Mouse (Mus musculus): ENCODE data around the gene Idh2.

Gene Idh2

DNA sequence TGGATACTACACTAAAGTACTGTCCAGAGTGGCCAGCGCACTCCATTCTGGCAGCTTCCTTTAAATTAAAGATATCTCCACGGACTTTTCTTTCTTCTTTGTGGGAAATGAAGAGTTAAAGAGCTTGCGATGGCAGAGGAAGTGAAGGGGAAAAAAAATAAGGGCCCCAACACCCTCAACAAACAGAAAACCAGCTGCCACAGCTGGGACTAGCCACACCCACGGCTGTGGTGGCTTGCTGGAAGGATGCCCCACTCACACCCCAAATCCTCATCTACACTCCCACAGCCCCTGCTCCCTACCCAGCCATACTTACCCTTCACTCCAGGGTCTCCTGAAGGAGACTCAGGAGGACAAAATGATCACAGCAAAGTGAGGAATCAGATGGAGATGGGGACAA is 7.9 kb upstream of the Idh2 start:
- no peak for DNase-seq (ENCODE audit: low read depth)

GRCm38 (mm10) chr7:80121083-80121482 is 5.9 kb upstream of the Idh2 start:
- DNase-seq (ENCODE audit: low read depth) = no peak

- no peak for DNase-seq (ENCODE audit: low read depth)
These were observed 4.0 kb upstream of the Idh2 start for GRCm38 (mm10) chr7:80119198-80119597.

- no peak for DNase-seq (ENCODE audit: low read depth)
These were observed 966 bp upstream of the Idh2 start for GRCm38 (mm10) chr7:80116158-80116557.

DNA sequence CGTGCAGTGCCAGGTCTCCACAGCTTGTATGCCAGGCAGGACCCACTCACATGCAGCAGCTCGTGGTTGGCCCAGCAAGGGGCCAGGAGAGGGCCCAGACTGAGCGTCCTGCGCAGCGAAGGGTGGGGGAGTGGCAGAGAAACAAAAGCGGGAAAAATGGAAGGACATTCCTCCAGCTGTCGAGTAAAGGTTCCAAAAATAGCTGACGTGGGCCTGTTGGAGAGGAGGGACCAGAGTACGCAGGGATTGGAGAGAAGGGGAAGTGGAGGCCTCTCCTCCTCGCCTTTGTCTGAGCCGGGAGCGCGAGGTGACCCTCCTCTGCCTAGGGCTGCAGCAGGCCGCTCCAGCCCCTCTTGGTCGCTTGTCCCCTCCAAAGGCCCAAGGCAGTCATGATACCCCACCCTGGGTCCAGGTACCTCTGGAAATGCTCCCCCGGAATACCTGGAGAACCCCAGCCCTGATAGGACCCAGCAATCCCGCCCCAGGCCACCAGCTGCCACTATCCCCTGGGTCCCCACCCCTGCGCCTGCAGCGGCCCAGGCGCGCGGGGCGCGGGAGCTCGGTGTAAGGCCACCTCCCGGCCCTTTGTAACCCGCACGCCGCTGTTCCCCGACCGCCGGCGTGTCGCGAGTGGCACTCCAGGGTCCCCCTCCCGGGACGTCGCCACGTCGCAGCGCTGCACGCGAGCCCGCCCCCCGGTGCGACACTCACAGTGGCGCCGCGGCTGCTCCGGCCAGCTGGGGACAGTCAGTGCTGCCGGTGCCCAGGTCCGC is 555 bp downstream of the Idh2 start:
- no peak for DNase-seq (ENCODE audit: low read depth)

DNA sequence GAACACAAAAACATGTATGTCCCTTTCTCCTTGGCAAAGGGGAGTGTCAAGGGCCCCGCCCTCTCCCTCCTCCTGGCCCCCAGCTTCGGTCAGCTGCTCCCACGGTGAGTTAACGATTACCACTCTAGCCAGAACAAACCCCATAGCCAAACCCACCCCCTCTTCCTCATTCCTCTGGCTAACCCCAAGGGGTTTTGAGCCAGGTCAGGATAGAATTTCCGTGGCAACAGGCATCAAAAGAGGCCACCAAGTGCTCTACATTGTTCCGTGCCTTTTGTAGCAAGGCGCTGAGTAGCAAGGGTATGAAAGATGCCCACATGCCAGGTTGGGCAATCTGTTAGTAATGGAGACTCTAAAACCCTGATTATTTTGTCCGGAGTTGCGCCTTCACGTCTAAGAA is 1.2 kb downstream of the Idh2 start:
- DNase-seq (ENCODE audit: low read depth) = no peak

DNA sequence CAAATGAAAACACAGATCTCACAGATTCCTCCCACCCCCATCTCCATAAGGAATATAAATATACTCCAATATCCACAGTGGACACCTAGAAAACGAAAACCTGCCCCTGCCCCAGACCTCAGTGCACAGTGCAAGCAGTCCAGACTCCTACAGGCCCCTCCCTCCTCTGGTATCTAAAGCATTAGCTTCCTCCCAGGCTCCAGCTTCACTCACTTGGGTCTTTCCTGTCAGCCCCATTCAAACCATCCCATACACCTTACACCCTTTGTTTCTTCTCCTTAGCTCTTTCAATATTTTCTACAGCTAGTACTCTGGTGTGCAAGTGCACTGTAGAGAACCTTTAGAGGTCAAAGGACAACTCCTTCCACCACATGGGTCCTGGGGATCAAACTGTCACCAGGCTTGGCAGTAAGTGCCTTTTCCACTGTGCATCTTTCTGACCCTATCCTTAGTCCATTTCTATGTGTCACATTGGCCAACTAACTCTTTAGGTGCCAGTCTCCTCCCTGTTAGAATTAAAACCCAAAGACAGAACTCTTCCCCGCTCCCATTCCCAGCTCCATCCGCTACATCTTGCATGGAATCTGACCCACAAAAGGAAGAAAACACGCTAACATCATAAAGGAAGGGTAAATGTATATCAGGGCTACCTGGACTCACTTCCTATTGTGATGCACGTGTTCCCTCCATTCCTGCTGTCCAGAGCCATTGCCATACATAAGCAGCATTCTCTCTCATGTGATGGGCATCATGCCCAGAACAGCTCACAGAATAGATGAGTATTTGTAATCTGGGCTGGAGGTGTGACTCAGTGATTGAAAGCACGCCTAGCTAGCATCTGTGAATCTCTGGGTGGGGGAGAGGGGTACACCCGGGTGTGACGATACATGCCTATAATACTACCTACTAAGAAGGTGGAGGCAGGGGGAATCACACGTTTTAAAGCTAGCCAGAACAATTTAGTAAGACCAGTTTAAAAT is 3.8 kb downstream of the Idh2 start:
- DNase-seq (ENCODE audit: low read depth) = no peak

GRCm38 (mm10) chr7:80106441-80106840 is 8.8 kb downstream of the Idh2 start:
- DNase-seq (ENCODE audit: low read depth) = no peak

GRCm38 (mm10) chr7:80105637-80106390 is 9.4 kb downstream of the Idh2 start:
- DNase-seq (ENCODE audit: low read depth) = no peak

DNA sequence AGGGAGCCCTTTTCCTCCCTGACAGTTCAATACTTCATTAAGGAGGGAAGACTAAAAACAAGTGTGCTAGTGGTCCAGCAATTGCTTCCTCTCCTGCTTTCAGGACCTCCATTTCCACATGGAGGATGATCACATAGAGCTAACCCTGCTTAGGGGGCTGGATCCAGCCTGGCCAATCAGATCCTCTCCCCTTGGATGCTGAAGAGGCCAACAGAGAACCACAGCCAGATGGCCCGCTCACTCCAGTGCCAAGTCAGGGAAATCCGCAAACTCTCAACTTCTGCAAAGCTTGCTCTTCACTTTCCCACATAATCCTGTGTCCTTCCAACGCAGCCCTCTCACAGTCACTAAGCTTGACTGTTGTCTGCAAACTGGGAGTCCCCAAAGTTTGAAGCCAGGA is 11.9 kb downstream of the Idh2 start:
- no peak for DNase-seq (ENCODE audit: low read depth)

GRCm38 (mm10) chr7:80098389-80098976 is 16.7 kb downstream of the Idh2 start:
- DNase-seq (ENCODE audit: low read depth) = no peak

DNA sequence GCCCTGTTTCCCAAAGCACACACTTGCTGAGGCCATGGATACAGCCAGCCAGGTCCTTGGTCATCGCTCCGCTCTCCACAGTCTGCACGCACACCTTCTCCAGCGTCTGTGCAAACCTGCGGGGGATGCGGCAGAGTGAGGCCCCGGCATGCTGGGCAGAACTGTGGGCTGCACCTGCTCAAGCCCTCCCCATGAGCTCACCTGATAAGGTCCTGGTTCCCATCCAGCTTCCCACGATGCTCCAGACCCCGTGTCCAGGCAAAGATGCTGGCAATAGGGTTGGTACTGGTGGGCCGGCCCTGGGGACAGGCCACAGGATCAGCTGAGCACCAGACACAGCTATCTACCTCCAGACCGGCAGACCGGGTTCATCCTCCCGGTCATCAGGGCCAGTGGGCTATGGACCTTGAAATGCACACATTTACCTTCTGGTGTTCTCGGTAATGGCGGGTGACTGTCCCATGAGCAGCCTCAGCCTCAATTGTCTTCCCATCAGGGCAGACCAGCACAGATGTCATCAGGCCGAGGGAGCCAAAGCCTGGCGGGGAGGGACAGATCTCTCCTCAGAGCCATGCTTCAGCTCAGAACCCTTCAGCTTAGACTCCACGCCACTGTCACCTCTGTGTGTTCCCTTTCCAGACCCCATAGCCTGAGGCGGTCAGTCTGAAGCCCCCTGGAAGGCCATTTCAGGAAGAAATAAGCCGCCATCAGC is 19.4 kb downstream of the Idh2 start:
- no peak for DNase-seq (ENCODE audit: low read depth)

GRCm38 (mm10) chr7:80094481-80094880 is 20.7 kb downstream of the Idh2 start:
- no peak for DNase-seq (ENCODE audit: low read depth)

- no peak for DNase-seq (ENCODE audit: low read depth)
These were observed 22.7 kb downstream of the Idh2 start for GRCm38 (mm10) chr7:80092351-80093046.

DNA sequence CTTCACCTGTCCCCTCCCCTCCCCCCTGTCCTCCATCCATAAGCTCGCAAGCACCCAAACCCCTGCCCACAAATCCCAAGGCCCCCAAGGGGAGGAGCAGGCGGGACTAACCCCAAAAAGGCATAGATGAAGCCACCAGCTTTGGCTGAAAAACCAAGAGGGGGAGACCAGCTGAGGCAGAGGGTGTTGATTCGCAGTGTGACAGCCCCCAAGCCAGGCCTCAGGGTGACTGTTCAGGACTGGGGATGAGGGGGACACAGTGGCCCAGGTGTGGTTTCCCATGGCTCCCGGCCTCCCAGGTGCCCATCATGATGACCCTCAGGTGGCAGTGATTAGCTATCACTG is 23.4 kb downstream of the Idh2 start:
- DNase-seq (ENCODE audit: low read depth) = no peak

- no peak for DNase-seq (ENCODE audit: low read depth)
These were observed 24.0 kb downstream of the Idh2 start for GRCm38 (mm10) chr7:80091004-80091865.

GRCm38 (mm10) chr7:80090191-80091003 is 24.8 kb downstream of the Idh2 start:
- DNase-seq (ENCODE audit: low read depth) = no peak

- no peak for DNase-seq (ENCODE audit: low read depth)
These were observed 27.0 kb downstream of the Idh2 start for GRCm38 (mm10) chr7:80088191-80088590.

Data from c-Kit-positive CD71-positive TER-119-negative erythroid progenitor cells, embryonic 14.5 days (primary cell).